ENCODE assay signal across 7 mouse cellular contexts in the genomic region with DNA sequence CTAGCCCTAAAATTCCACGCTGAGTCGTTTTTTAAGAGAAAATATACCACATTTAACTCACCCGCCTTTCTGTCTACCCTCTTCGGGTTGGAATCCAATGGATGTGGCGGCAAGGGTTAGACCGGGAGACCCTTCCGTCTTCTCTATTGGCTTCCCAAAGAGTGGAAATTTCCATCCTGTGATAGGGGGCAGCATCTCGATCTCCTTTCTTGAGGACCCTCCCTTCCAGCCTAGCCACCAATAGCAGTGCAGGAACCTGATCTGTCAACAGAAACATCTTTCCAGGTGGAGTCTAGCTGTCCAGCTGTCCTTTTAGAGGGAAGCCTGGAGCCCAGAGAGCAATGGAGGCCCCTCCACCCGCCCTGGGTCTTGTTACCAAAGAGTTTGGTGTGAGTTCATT. TPM values are rescaled to one million over a fixed set of nuclear protein-coding genes. Genes with fewer than 3 reads are reported as not detected.
DNase-seq lines count a peak whose midpoint lies in the region; ATAC-seq lines count a peak whose summit lies in the region.

A gene (minus strand): TSS at position 163 of the 400 bp plus-strand sequence.

- 51% methylated on average over 9 of the region's 9 CpGs for WGBS in embryonic facial prominence, embryonic 13.5 days
- 35% methylated on average over 9 of the region's 9 CpGs for WGBS in liver, embryonic 15.5 days (ENCODE audit: insufficient replicate concordance)

- peak within 1 kb of the TSS; percentile 65 for H3K4me2 ChIP-seq in embryonic facial prominence, embryonic 13.5 days
- H3K4me2 ChIP-seq in liver, embryonic 15.5 days, result peak within 1 kb of the TSS; percentile 39

- peak within 1 kb of the TSS; percentile 28 for H3K27ac ChIP-seq in embryonic facial prominence, embryonic 13.5 days
- H3K27ac ChIP-seq in liver, embryonic 15.5 days (replicated peaks), result 0 out of 2 replicates have a peak within 1 kb of the TSS, but pooled peaks have one; percentile 24

- peaks cover 8% of the 10 kb centered on the region; the same call in 1 of the 2 replicates for H3K4me1 ChIP-seq in embryonic facial prominence, embryonic 13.5 days
- H3K4me1 ChIP-seq in liver, embryonic 15.5 days (replicated peaks), result peaks cover 12% of the 10 kb centered on the region

- peak within 1 kb of the TSS; percentile 61 for H3K9ac ChIP-seq in embryonic facial prominence, embryonic 13.5 days
- peak within 1 kb of the TSS; percentile 27 for H3K9ac ChIP-seq in liver, embryonic 15.5 days

- DNase-seq in ZHBTc4 (ENCODE audit: low read depth, low spot score), result peak; percentile 90
- peak; percentile 44 to 57 for DNase-seq in heart, postnatal 10 days
- DNase-seq in left cerebral cortex, postnatal 4 days, result no peak
- DNase-seq in right cerebral cortex, postnatal 10 days (ENCODE audit: low spot score in 2 of 2), result no peak

- no peaks in the 10 kb centered on the region for H3K27me3 ChIP-seq in embryonic facial prominence, embryonic 13.5 days
- H3K27me3 ChIP-seq in liver, embryonic 15.5 days, result peaks cover 28% of the 10 kb centered on the region

- peaks cover 18% of the 10 kb centered on the region; the same call in 1 of the 2 replicates for H3K9me3 ChIP-seq in embryonic facial prominence, embryonic 13.5 days
- H3K9me3 ChIP-seq in liver, embryonic 15.5 days (replicated peaks), result no peaks in the 10 kb centered on the region

- ATAC-seq in embryonic facial prominence, embryonic 13.5 days (ENCODE audit: insufficient number of reproducible peaks, insufficient read depth, low FRiP score, low TSS enrichment, low read depth), result no peak; the same call in 1 of the 2 replicates
- 0 out of 2 replicates have a peak, but pooled peaks have one; percentile 30 for ATAC-seq in liver, embryonic 15.5 days (ENCODE audit: insufficient read depth)
- no peak for ATAC-seq in erythroid progenitor cell, adult 5-6 weeks (replicated peaks; ENCODE audit: low FRiP score, poor library complexity, severe bottlenecking)

- H3K36me3 ChIP-seq in embryonic facial prominence, embryonic 13.5 days, result no peaks in the 10 kb centered on the region
- H3K36me3 ChIP-seq in liver, embryonic 15.5 days (replicated peaks), result no peaks in the 10 kb centered on the region

- H3K4me3 ChIP-seq in embryonic facial prominence, embryonic 13.5 days, result peak within 1 kb of the TSS; percentile 50
- H3K4me3 ChIP-seq in liver, embryonic 15.5 days (replicated peaks), result peak within 1 kb of the TSS; percentile 45

- intact Hi-C loops in heart, postnatal 10 days (cut with DNase I), result no loop called here
- intact Hi-C loops in left cerebral cortex, postnatal 4 days (cut with DNase I), result no loop called here

RNA-seq across cellular contexts. Expression of the gene that starts here (rescaled TPM):
- 46.9 and 47.8 TPM in 2 replicates for polyA plus RNA-seq in embryonic facial prominence, embryonic 13.5 days (2015; fragmentation: Nextera tagmentation; extraction: Ambion mirVana)
- total RNA-seq in heart, postnatal 10 days (2021), result 10 to 100 TPM; 61.5 to 61.8 TPM
- 61.9 and 67.9 TPM in 2 replicates for polyA plus RNA-seq in liver, embryonic 15.5 days (2015; fragmentation: Nextera tagmentation; extraction: Ambion mirVana)
- 1 to 10 TPM; 2.8 to 3.1 TPM for total RNA-seq in left cerebral cortex, postnatal 4 days (2021)
- total RNA-seq in erythroid progenitor cell, adult 5-6 weeks (2015; ENCODE audit: low replicate concordance), result not detected in 2 replicates
- not detected in 2 replicates for total RNA-seq in erythroid progenitor cell, adult 5-6 weeks (2017; ENCODE audit: low replicate concordance)

Comparison
In these comparisons a context has a peak if more than half of its experiments do, and no peak if none do; other contexts are left out.
1. RNA of the gene that starts here (total RNA-seq): 61.5 to 61.8 TPM in heart, postnatal 10 days; 2.8 to 3.1 TPM in left cerebral cortex, postnatal 4 days and not detected in erythroid progenitor cell, adult 5-6 weeks; every median in the first group is over 10 times any median in the second.
2. DNase-seq: peak in ZHBTc4 (single experiment) and heart, postnatal 10 days (2 of 2); none in left cerebral cortex, postnatal 4 days (single experiment) and right cerebral cortex, postnatal 10 days (0 of 2).